In genomic region chr11:94985140-94985539, GRCm38 (mm10) we compare ENCODE assay signal across 26 mouse cellular contexts. TPM values are rescaled to one million over a fixed set of nuclear protein-coding genes. Genes with fewer than 3 reads are reported as not detected.
DNase-seq lines count a peak whose midpoint lies in the region; ATAC-seq and TF ChIP-seq lines count a peak whose summit lies in the region.
"Had no signal": no experiment of that assay in that cellular context is flagged by ENCODE, and none has a peak within 500 bp of the region (broad histone marks: within the 10 kb centered on the region; RNA-seq: fewer than 3 reads in every experiment).

No protein-coding gene starts in this region.

- H3K4me2 ChIP-seq in intestine, embryonic 14.5 days (ENCODE audit: low read length) = no peak overlapping the region
- no peak overlapping the region for H3K4me2 ChIP-seq in intestine, postnatal 0 days (replicated peaks; ENCODE audit: low read depth)
- H3K4me2 ChIP-seq in embryonic facial prominence, embryonic 11.5 days (ENCODE audit: low read depth, low read length) = no peak overlapping the region
- H3K4me2 ChIP-seq: forebrain, embryonic 15.5 days; heart, embryonic 15.5 days had no signal

- no peak overlapping the region for H3K4me3 ChIP-seq in intestine, embryonic 14.5 days (ENCODE audit: low read depth, low read length)
- H3K4me3 ChIP-seq in intestine, postnatal 0 days (ENCODE audit: low read depth, low read length) = no peak overlapping the region
- no peak overlapping the region for H3K4me3 ChIP-seq in embryonic facial prominence, embryonic 11.5 days (ENCODE audit: low read depth, low read length)
- H3K4me3 ChIP-seq: forebrain, embryonic 15.5 days; heart, embryonic 15.5 days had no signal

- H3K36me3 ChIP-seq in intestine, embryonic 14.5 days (ENCODE audit: control insufficient read depth, insufficient read depth, low read length) = no peaks in the 10 kb centered on the region
- no peaks in the 10 kb centered on the region for H3K36me3 ChIP-seq in intestine, postnatal 0 days (ENCODE audit: control insufficient read depth, insufficient read depth)
- no peaks in the 10 kb centered on the region for H3K36me3 ChIP-seq in embryonic facial prominence, embryonic 11.5 days (replicated peaks; ENCODE audit: control insufficient read depth, insufficient read depth, low read depth, low read length)
- H3K36me3 ChIP-seq: forebrain, embryonic 15.5 days; G1E; heart, embryonic 15.5 days had no signal

- intact Hi-C loops in gastrocnemius, postnatal 14 days (cut with DNase I; ENCODE audit: low total_unique reads) = no loop called here

- H3K4me1 ChIP-seq in intestine, embryonic 14.5 days (replicated peaks; ENCODE audit: control insufficient read depth, insufficient read depth, low read length) = peaks cover 21% of the 10 kb centered on the region
- H3K4me1 ChIP-seq in intestine, postnatal 0 days (replicated peaks; ENCODE audit: control insufficient read depth, insufficient read depth, low read length) = peaks cover 6% of the 10 kb centered on the region
- peaks cover 5% of the 10 kb centered on the region for H3K4me1 ChIP-seq in embryonic facial prominence, embryonic 11.5 days (ENCODE audit: control insufficient read depth, insufficient read depth, low read length)

- no peak for ATAC-seq in intestine, embryonic 14.5 days (replicated peaks; ENCODE audit: low FRiP score, low TSS enrichment, low read depth)
- ATAC-seq in intestine, postnatal 0 days = no peak
- no peak for ATAC-seq in embryonic facial prominence, embryonic 11.5 days (replicated peaks; ENCODE audit: insufficient number of reproducible peaks, low FRiP score, low TSS enrichment, low read depth)
- ATAC-seq: CD4-positive, CD25-positive, alpha-beta regulatory T cell, adult 4 months; forebrain, embryonic 15.5 days; inflammation-experienced regulatory T-cells, adult 6 months; midbrain, embryonic 16.5 days had no signal

- DNase-seq in intestine, embryonic 14.5 days (ENCODE audit: low spot score) = no peak
- peak; percentile 73 for DNase-seq in lung, postnatal 25 days (ENCODE audit: low spot score)
- DNase-seq in lung, postnatal 10 days = no peak
- DNase-seq in brain, adult 2 months (ENCODE audit: low read depth, low spot score) = peak; percentile 72
- peak; percentile 64 for DNase-seq in embryonic facial prominence, embryonic 11.5 days (ENCODE audit: low spot score)
- no peak for DNase-seq in gastrocnemius, postnatal 14 days
- DNase-seq: adrenal gland, adult 8-10 months; cerebellum, adult 9-10 months; layer of hippocampus, postnatal 36 days; right cerebral cortex, adult 18-20 months; thymus, postnatal 36 days had no signal

- H3K27ac ChIP-seq in intestine, embryonic 14.5 days (ENCODE audit: low read depth) = peak overlapping the region; percentile 30; the same call in 1 of the 2 replicates
- no peak overlapping the region for H3K27ac ChIP-seq in intestine, postnatal 0 days (ENCODE audit: low read depth, low read length)
- H3K27ac ChIP-seq in embryonic facial prominence, embryonic 11.5 days (replicated peaks; ENCODE audit: low read depth, low read length) = no peak overlapping the region
- H3K27ac ChIP-seq: forebrain, embryonic 15.5 days; heart, embryonic 15.5 days; liver, embryonic 14.5 days had no signal

- no peak overlapping the region for H3K9ac ChIP-seq in intestine, embryonic 14.5 days (ENCODE audit: low read length)
- H3K9ac ChIP-seq in intestine, postnatal 0 days (ENCODE audit: low read depth, low read length) = no peak overlapping the region
- H3K9ac ChIP-seq in embryonic facial prominence, embryonic 11.5 days (replicated peaks; ENCODE audit: low read length) = no peak overlapping the region
- H3K9ac ChIP-seq: forebrain, embryonic 15.5 days; heart, embryonic 15.5 days; liver, embryonic 14.5 days had no signal

- no peak for TF ChIP-seq CTCF in intestine, postnatal 0 days (IDR thresholded peaks at IDR 0.05; ENCODE audit: low read depth)

- no peaks in the 10 kb centered on the region for H3K9me3 ChIP-seq in intestine, embryonic 14.5 days (ENCODE audit: control insufficient read depth, low read length)
- H3K9me3 ChIP-seq in intestine, postnatal 0 days (ENCODE audit: control insufficient read depth) = no peaks in the 10 kb centered on the region
- no peaks in the 10 kb centered on the region for H3K9me3 ChIP-seq in embryonic facial prominence, embryonic 11.5 days (replicated peaks; ENCODE audit: control insufficient read depth, low read length)
- H3K9me3 ChIP-seq: forebrain, embryonic 15.5 days; G1E; heart, embryonic 15.5 days had no signal

- H3K27me3 ChIP-seq in intestine, embryonic 14.5 days (replicated peaks; ENCODE audit: control insufficient read depth, insufficient read depth, low read length) = no peaks in the 10 kb centered on the region
- no peaks in the 10 kb centered on the region for H3K27me3 ChIP-seq in intestine, postnatal 0 days (replicated peaks; ENCODE audit: control insufficient read depth, insufficient read depth, low read length)
- H3K27me3 ChIP-seq in embryonic facial prominence, embryonic 11.5 days (ENCODE audit: control insufficient read depth, insufficient read depth, low read length) = no peaks in the 10 kb centered on the region
- H3K27me3 ChIP-seq: forebrain, embryonic 15.5 days; heart, embryonic 15.5 days had no signal

- WGBS in intestine, embryonic 14.5 days = 19% methylated on average over 1 of the region's 1 CpGs
- 33% methylated on average over 1 of the region's 1 CpGs for WGBS in intestine, postnatal 0 days
- WGBS in embryonic facial prominence, embryonic 11.5 days = 59% methylated on average over 1 of the region's 1 CpGs

RNA-seq across cellular contexts. Expression of gene Ppp1r9b, which starts 5.7 kb away (rescaled TPM):
- 11.9 and 12.2 TPM in 2 replicates for polyA plus RNA-seq in intestine, embryonic 14.5 days (2014; fragmentation: Nextera tagmentation; extraction: Ambion mirVana)
- 6.3 and 7.1 TPM in 2 replicates for polyA plus RNA-seq in intestine, postnatal 0 days (2015; fragmentation: Nextera tagmentation; extraction: Ambion mirVana)
- 9.9 and 10.5 TPM in 2 replicates for polyA plus RNA-seq in embryonic facial prominence, embryonic 11.5 days (2014; fragmentation: Nextera tagmentation; extraction: Ambion mirVana)
- 10 to 100 TPM; 38.7 to 38.8 TPM for total RNA-seq in gastrocnemius, postnatal 14 days (2021)

RNA-seq across cellular contexts. Expression of gene Sgca, which starts 9.0 kb away (rescaled TPM):
- polyA plus RNA-seq in intestine, embryonic 14.5 days (2014; fragmentation: Nextera tagmentation; extraction: Ambion mirVana) = 0.22 TPM in 1 of 2 replicates, not detected in the other
- 0.18 and 0.55 TPM in 2 replicates for polyA plus RNA-seq in intestine, postnatal 0 days (2015; fragmentation: Nextera tagmentation; extraction: Ambion mirVana)
- 0.38 and 0.84 TPM in 2 replicates for polyA plus RNA-seq in embryonic facial prominence, embryonic 11.5 days (2014; fragmentation: Nextera tagmentation; extraction: Ambion mirVana)
- 100 to 1,000 TPM; 201 to 224 TPM for total RNA-seq in gastrocnemius, postnatal 14 days (2021)
- total RNA-seq: adrenal gland, adult 8-10 months; granulocyte monocyte progenitor cell, adult 5-6 weeks; megakaryocyte, adult 5-6 weeks had no signal
- polyA plus RNA-seq: CD4-positive, CD25-positive, alpha-beta regulatory T cell, adult 4 months; forebrain, embryonic 15.5 days; G1E; inflammation-experienced regulatory T-cells, adult 6 months; liver, embryonic 14.5 days had no signal

RNA-seq across cellular contexts. Expression of gene Hils1, which starts 17.7 kb away (rescaled TPM):
- not detected in 2 replicates for polyA plus RNA-seq in intestine, embryonic 14.5 days (2014; fragmentation: Nextera tagmentation; extraction: Ambion mirVana)
- polyA plus RNA-seq in intestine, postnatal 0 days (2015; fragmentation: Nextera tagmentation; extraction: Ambion mirVana) = not detected in 2 replicates
- not detected in 2 replicates for polyA plus RNA-seq in embryonic facial prominence, embryonic 11.5 days (2014; fragmentation: Nextera tagmentation; extraction: Ambion mirVana)
- not detected for total RNA-seq in gastrocnemius, postnatal 14 days (2021)
- total RNA-seq: adrenal gland, adult 8-10 months; G1E; gastrocnemius, adult 18-20 months; granulocyte monocyte progenitor cell, adult 5-6 weeks; layer of hippocampus, postnatal 36 days; left cerebral cortex, postnatal 25 days; megakaryocyte, adult 5-6 weeks had no signal
- polyA plus RNA-seq: CD4-positive, CD25-positive, alpha-beta regulatory T cell, adult 4 months; cortical plate, adult 2 months; forebrain, embryonic 15.5 days; G1E; hindbrain, embryonic 11.5 days; inflammation-experienced regulatory T-cells, adult 6 months; kidney, embryonic 16.5 days; liver, embryonic 14.5 days; midbrain, embryonic 16.5 days had no signal

RNA-seq across cellular contexts. Expression of gene Samd14, which starts 24.5 kb away (rescaled TPM):
- 20.3 and 22.1 TPM in 2 replicates for polyA plus RNA-seq in intestine, embryonic 14.5 days (2014; fragmentation: Nextera tagmentation; extraction: Ambion mirVana)
- 6.5 and 6.9 TPM in 2 replicates for polyA plus RNA-seq in intestine, postnatal 0 days (2015; fragmentation: Nextera tagmentation; extraction: Ambion mirVana)
- polyA plus RNA-seq in embryonic facial prominence, embryonic 11.5 days (2014; fragmentation: Nextera tagmentation; extraction: Ambion mirVana) = 31.1 and 33.9 TPM in 2 replicates
- total RNA-seq in gastrocnemius, postnatal 14 days (2021) = 1 to 10 TPM; 1.7 to 2.2 TPM

RNA-seq across cellular contexts. Expression of gene Col1a1, which starts 49.1 kb away (rescaled TPM):
- 841 and 905 TPM in 2 replicates for polyA plus RNA-seq in intestine, embryonic 14.5 days (2014; fragmentation: Nextera tagmentation; extraction: Ambion mirVana)
- polyA plus RNA-seq in intestine, postnatal 0 days (2015; fragmentation: Nextera tagmentation; extraction: Ambion mirVana) = 338 and 367 TPM in 2 replicates
- 93.8 and 109 TPM in 2 replicates for polyA plus RNA-seq in embryonic facial prominence, embryonic 11.5 days (2014; fragmentation: Nextera tagmentation; extraction: Ambion mirVana)
- total RNA-seq in gastrocnemius, postnatal 14 days (2021) = 1,000 to 10,000 TPM; 3,539 to 4,018 TPM
- total RNA-seq: granulocyte monocyte progenitor cell, adult 5-6 weeks had no signal
- polyA plus RNA-seq: G1E had no signal

Comparison
In these comparisons a context has a peak if more than half of its experiments do, and no peak if none do; other contexts are left out.
1. DNase-seq: peak in lung, postnatal 25 days (single experiment), brain, adult 2 months (single experiment) and embryonic facial prominence, embryonic 11.5 days (single experiment); none in intestine, embryonic 14.5 days (single experiment), lung, postnatal 10 days (single experiment) and gastrocnemius, postnatal 14 days (single experiment).